Mouse (Mus musculus): Measurements from ENCODE around the gene Fuom.

GRCm38 (mm10) chr7:140122765-140123164 is 20.5 kb upstream of the Fuom start:
- TF ChIP-seq CTCF (conservative IDR thresholded peaks at IDR 0.05; ENCODE audit: insufficient read depth, insufficient read length, low read depth, low read length) (no peak), POLR2A (IDR thresholded peaks at IDR 0.05; ENCODE audit: low read depth, low read length) (no peak)
